Mouse (Mus musculus) cerebellum, adult 2 months (tissue): ENCODE data around the gene Arhgef3. TPM values are rescaled to one million over a fixed set of nuclear protein-coding genes. Genes with fewer than 3 reads are reported as not detected.

Source experiments
- DNase-seq, 2 experiments: peaks; one replicate each; pipeline ENCODE4 v3.0.0; 2021
- H3K27ac ChIP-seq: fragments of 200-500 bp; 2 replicates; pipeline ENCODE4 v1.5.1; 2012; ENCODE audit warnings: low read length, control low read depth, inconsistent platforms; ENCODE audit not compliant: insufficient read depth
- H3K27me3 ChIP-seq: fragments of 200-500 bp; 2 replicates; pipeline ENCODE4 v1.6.1; 2012; ENCODE audit warnings: inconsistent platforms, mild to moderate bottlenecking, low read length, moderate library complexity; ENCODE audit not compliant: control insufficient read depth, insufficient read depth
- H3K4me1 ChIP-seq: fragments of 200-500 bp; 2 replicates; pipeline ENCODE4 v1.6.1; 2011; ENCODE audit warnings: low read length; ENCODE audit not compliant: control insufficient read depth, insufficient read depth
- H3K4me3 ChIP-seq: fragments of 200-500 bp; replicated peaks from 2 replicates; pipeline ENCODE3; 2011; ENCODE audit warnings: mild to moderate bottlenecking, low read depth, low read length, control low read depth; ENCODE audit not compliant: insufficient read depth
- CTCF ChIP-seq: fragments of 200-500 bp; IDR thresholded peaks from 2 replicates; pipeline ENCODE4 v1.5.1; 2011; ENCODE audit warnings: low read depth, mild to moderate bottlenecking, control low read depth, low read length, moderate library complexity, borderline replicate concordance; ENCODE audit not compliant: insufficient read depth
- POLR2A ChIP-seq: fragments of 200-500 bp; IDR thresholded peaks from 2 replicates; pipeline ENCODE4 v1.6.1; 2011; ENCODE audit warnings: low read length, control low read depth, borderline replicate concordance; ENCODE audit not compliant: insufficient read depth
- WGBS: fragments of 180-500 bp; shearing (Covaris S2); methylation state at CpG from one replicate; pipeline ENCODE4 v1.1.7; 2018; 5-methylcytosine and 5-hydroxymethylcytosine counted together
- polyA plus RNA-seq: library from polyadenylated mRNA; depleted of rRNA; stranded (reverse); fragments of >200 nt; gene quantifications from 2 replicates; pipeline ENCODE4 v1.2.3, GENCODE M21; 2012

Arhgef3 gene
- polyA plus RNA-seq, 1 experiment, result 54.8 TPM

- WGBS, result 76% methylated on average over 6 of the region's 6 CpGs
- Histone ChIP-seq H3K4me1 (no peaks in the 10 kb centered on the region), H3K27me3 (no peaks in the 10 kb centered on the region; the same call in 1 of the 2 replicates), H3K4me3 (no peak overlapping the region), H3K27ac (no peak overlapping the region)
- DNase-seq, result no peak
- TF ChIP-seq CTCF (no peak), POLR2A (no peak)
Measured at GRCm38 (mm10) chr14:27075084-27075483, 39.6 kb upstream of the Arhgef3 start.

- no peaks in the 10 kb centered on the region; the same call in 1 of the 2 replicates for H3K27me3 ChIP-seq
- no peaks in the 10 kb centered on the region for H3K4me1 ChIP-seq
- TF ChIP-seq POLR2A (no peak), CTCF (no peak)
- DNase-seq, result no peak
- WGBS, result 39% methylated on average over 8 of the region's 8 CpGs
- no peak overlapping the region for H3K4me3 ChIP-seq
- H3K27ac ChIP-seq, result no peak overlapping the region
Measured at GRCm38 (mm10) chr14:27075909-27076521, 38.7 kb upstream of the Arhgef3 start.

GRCm38 (mm10) chr14:27076522-27076920 is 38.2 kb upstream of the Arhgef3 start:
- Histone ChIP-seq H3K27me3 (no peaks in the 10 kb centered on the region; the same call in 1 of the 2 replicates), H3K4me1 (no peaks in the 10 kb centered on the region), H3K27ac (no peak overlapping the region), H3K4me3 (no peak overlapping the region)
- TF ChIP-seq POLR2A (no peak), CTCF (no peak)
- WGBS, result 74% methylated on average over 2 of the region's 2 CpGs
- DNase-seq, result no peak

- Histone ChIP-seq H3K27me3 (no peaks in the 10 kb centered on the region), H3K27ac (no peak overlapping the region), H3K4me1 (no peaks in the 10 kb centered on the region), H3K4me3 (no peak overlapping the region)
- no peak for DNase-seq
- 28% methylated on average over 5 of the region's 5 CpGs for WGBS
- TF ChIP-seq CTCF (no peak), POLR2A (no peak)
Measured at GRCm38 (mm10) chr14:27081536-27082275, 33.0 kb upstream of the Arhgef3 start.

GRCm38 (mm10) chr14:27085471-27085870 is 29.2 kb upstream of the Arhgef3 start:
- H3K27me3 ChIP-seq, result no peaks in the 10 kb centered on the region
- H3K4me3 ChIP-seq, result no peak overlapping the region
- no peak for DNase-seq
- H3K27ac ChIP-seq, result no peak overlapping the region
- H3K4me1 ChIP-seq, result no peaks in the 10 kb centered on the region
- TF ChIP-seq CTCF, result no peak
- TF ChIP-seq POLR2A, result no peak
- WGBS, result 91% methylated on average over 5 of the region's 5 CpGs

- WGBS, result 84% methylated on average over 4 of the region's 4 CpGs
- no peaks in the 10 kb centered on the region for H3K27me3 ChIP-seq
Measured at GRCm38 (mm10) chr14:27085999-27086398, 28.7 kb upstream of the Arhgef3 start.

GRCm38 (mm10) chr14:27094247-27094646 is 20.5 kb upstream of the Arhgef3 start:
- no peaks in the 10 kb centered on the region for H3K27me3 ChIP-seq
- H3K4me1 ChIP-seq, result no peaks in the 10 kb centered on the region
- WGBS, result 63% methylated on average over 5 of the region's 5 CpGs
- H3K4me3 ChIP-seq, result no peak overlapping the region
- DNase-seq, result no peak
- no peak overlapping the region for H3K27ac ChIP-seq
- TF ChIP-seq CTCF (no peak), POLR2A (no peak)

More at GRCm38 (mm10) chr14:27085999-27086398, 28.7 kb upstream of the Arhgef3 start:
- no peak for DNase-seq
- no peak overlapping the region for H3K4me3 ChIP-seq
- H3K27ac ChIP-seq, result no peak overlapping the region
- no peak for TF ChIP-seq POLR2A
- TF ChIP-seq CTCF, result no peak
- no peaks in the 10 kb centered on the region for H3K4me1 ChIP-seq

- Histone ChIP-seq H3K27me3 (no peaks in the 10 kb centered on the region), H3K27ac (no peak overlapping the region), H3K4me1 (no peaks in the 10 kb centered on the region), H3K4me3 (no peak overlapping the region)
- no peak for DNase-seq
- 52% methylated on average over 9 of the region's 9 CpGs for WGBS
- TF ChIP-seq POLR2A, result no peak
Measured at GRCm38 (mm10) chr14:27096133-27096532, 18.6 kb upstream of the Arhgef3 start.
